Mouse (Mus musculus) cerebellum, postnatal 36 days (tissue): ENCODE results near the gene Tbc1d1.
A peak's percentile ranks its signal among the peaks of the same experiment; 100 is the strongest.

ENCODE experiments used
- DNase-seq, 2 experiments: peaks; one replicate each; pipeline ENCODE4 v3.0.0; 2021 to 2022; ENCODE audit warnings: mixed read lengths in 2 of 2

The Tbc1d1 gene

DNA sequence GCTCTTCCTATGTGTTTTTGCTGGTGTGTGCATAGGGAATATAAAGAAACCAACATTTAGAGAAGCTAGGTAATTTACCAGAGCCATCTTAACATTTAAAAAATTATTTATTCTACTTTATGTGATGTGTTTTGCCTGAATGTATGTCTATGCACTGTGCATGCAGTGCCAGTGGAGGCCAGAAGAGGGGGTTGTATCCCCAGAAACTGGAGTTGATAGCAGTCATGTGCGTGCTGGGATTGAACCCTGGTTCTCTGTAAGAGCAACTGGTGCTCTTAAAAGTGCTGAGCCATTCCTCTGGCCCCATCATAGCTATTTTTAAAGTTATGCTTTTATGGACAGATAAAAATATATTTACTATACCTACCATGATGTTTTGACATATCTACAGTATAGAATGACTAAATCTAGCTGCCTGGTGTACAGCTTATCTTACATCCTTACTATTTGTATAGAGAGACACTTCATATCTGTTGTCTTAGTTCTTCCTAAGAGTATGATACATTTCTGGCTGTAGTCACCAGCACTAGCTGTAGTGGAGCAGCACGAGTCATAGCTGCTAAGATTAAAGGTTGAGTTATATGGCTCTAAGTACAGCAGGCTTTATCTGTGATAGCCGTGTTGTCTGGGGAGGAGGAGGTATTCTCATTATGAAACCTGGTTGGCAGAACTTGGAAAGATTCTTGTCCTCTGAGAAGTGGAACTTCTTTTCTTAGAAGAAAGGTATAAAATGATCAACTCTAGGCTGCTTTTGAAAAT, 83.0 kb downstream of the Tbc1d1 start:
- no peak for DNase-seq

DNA sequence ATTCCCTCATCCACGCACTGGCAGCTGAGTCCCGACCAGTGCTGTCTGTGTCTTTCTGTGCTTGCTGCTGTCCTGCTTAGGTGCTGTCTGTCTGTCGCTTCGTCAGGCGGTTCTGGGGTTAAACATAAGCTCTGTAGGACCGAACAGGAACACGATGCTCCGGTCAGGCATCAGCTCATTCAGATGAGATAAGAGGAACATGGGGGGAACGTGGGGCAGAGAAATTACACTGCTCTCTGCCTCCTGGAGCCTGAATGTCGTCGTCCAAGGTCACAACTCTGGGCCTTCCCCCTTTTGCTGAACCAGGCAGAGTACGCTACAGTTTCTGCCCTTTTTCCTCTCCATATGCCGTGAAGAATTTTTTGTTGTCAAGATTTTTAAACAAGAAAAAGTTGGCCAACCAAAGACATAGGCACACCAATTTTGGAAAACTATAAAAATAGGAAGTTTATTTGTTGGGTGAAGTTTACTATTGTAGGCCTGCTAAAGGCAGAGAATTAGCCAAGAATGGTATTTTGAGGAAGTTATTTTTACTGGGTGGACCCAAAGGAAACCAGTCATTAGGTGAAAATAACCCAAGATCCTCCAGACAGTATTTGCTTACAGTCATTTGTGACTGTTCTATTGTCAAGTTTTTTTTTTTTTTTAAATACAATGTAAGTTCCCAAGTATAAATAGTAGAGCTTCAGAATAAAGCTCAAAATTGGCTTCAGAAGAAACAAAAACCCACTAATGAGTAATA, 85.0 kb downstream of the Tbc1d1 start:
- no peak for DNase-seq

DNA sequence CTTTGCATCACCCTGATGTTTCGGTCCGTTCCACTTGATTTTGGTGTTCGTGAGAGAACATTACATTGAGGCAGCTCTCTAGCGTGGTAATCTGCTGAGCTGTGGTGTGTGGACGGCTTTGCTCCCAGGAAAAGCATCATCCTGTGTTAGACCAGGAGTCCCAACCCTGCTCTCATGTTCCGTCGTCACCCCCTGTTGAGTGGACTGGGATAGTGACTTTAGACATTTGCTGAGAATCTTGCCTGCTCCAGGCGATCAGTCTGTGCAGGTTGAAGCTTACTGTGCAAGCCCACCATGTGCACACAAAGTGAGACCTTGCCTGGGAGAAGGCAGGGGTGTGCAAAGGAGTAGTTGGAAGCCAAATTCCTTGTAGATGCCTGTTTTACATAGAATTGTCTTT, 85.8 kb downstream of the Tbc1d1 start:
- no peak for DNase-seq

DNA sequence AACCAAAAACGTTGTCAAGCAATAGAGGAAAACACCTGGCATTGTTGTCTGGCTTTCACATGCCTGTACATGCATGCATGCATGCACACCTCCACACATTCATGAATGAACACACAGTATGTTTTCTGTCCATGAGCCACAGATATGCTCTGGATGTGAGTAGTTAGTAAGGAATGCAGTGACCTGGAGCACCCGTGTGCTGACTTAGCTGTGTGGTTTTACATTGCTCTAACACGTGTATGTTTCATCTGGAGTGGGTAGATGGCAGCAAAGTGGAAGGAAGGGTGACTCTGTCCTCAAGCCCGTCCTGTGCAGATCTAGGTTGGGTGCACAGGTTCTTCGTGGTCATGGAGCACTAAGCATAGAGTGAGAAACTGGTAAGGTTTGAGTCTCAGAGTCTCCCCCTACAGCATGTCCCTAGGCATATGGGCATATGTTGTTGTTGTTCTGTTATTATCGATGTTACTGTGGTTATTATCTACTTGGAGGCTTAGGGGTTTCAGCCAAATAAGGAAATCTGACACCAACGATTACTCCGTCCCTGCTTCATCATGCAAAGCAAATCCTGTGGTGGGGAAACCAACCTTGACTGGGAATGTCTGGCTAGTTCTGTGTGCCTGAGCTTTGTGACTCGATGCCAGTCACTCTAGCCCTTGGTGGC, 86.8 kb downstream of the Tbc1d1 start:
- DNase-seq: no peak

GRCm38 (mm10) chr5:64243666-64244065, 87.6 kb downstream of the Tbc1d1 start:
- DNase-seq: no peak

GRCm38 (mm10) chr5:64244283-64244682, 88.2 kb downstream of the Tbc1d1 start:
- no peak for DNase-seq

DNA sequence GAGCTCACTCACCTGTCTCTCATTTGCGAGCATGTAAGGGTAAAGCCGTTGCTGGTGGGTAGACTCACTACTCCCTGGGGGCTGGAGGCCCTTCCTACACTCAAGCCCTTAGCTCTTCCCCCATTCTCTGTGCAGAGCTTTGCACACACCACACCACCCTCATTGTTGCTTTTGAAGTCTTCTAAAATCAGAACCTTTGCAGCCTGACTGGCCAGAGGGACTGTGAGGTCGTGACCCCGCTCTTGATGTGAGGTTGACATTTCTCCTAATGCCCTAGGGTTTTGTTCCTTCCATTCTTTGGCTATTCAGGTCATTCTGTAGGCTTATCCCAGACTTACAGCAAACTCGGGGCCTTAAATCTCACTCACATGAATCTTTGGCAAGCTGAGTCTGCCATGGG, 88.6 kb downstream of the Tbc1d1 start:
- no peak for DNase-seq

GRCm38 (mm10) chr5:64251435-64251834, 95.3 kb downstream of the Tbc1d1 start:
- DNase-seq: no peak

- no peak for DNase-seq
These were observed 98.2 kb downstream of the Tbc1d1 start for GRCm38 (mm10) chr5:64254278-64254677.

DNA sequence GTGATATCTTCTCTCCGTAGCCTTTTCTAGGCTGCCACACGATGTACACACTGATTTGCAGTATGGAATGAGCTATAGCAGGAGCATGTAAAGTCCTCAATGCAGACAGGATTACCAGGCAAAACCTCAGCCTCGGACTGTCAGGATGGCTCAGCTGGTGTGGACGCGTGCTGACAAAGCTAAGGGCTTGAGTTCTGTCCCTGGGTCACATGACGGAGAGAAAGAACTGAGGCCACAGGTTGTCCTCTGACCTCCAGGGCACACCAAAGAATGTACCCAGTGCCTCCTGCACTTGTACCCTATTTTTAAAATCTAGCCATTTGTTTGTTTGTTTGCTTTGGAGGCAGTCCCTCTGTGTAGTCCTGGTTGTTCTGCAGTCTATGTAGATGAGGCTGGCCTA, 98.9 kb downstream of the Tbc1d1 start:
- DNase-seq: no peak

GRCm38 (mm10) chr5:64263348-64263747, 107.2 kb downstream of the Tbc1d1 start:
- DNase-seq: no peak

- DNase-seq: no peak
These were observed 107.9 kb downstream of the Tbc1d1 start for GRCm38 (mm10) chr5:64263898-64264478.

GRCm38 (mm10) chr5:64265145-64265544, 109.0 kb downstream of the Tbc1d1 start:
- DNase-seq: peak in 1 of 2 experiments; percentile 41

DNA sequence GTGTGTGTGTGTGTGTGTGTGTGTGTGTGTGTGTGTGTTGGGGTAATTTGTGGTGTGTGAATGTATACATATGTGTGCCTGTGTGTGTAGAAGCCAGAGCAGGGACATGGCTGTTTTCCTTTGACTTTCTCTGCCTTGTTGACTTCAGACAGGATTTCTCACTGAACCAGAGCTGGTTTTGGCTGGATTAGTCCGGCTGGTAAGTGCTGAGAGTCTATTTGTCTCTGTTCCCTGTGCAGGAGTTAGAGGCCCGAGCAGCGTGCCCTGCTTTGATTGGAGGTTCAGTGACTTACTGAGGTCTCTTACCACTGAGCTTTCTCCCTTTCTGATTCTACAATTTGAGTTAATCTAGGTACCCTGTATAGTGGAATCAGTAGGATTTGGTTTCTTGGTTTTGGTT, 109.8 kb downstream of the Tbc1d1 start:
- DNase-seq: no peak

DNA sequence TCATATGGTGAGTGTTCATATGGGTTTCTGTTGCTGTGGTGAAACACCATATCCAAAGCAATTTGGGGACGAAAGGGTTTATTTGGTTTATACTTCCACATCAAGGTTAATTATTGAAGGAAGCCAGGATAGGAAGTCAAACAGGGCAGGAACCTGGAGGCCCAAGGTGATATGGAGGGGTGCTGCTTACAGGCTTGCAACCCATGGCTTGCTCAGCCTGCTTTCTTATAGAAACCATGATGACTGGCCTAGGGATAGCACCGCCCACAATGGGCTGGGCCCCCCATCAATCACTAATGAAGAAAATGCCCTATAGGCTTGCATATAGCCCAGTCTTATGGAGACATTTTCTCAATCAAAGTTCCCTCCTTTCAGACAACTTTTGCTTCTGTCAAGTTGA, 110.4 kb downstream of the Tbc1d1 start:
- DNase-seq: no peak

DNA sequence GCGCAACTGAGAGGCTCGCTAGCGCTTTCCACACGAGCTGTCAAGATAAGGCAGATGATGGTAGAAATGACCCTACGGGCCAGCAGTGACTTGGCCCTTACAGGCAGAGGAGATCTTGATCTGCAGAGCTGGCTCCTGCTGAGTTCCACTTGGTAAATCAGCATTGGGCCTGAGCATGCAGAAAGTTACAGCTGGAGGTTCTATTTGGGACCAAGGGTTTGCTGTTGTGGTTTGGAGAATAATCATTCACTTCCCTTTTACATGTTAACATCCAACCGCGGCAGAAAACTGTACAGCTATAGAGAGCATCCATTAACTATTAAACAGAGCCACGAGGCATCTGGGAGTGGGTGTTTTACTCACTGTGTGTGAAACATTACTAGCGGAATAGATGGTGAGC, 111.2 kb downstream of the Tbc1d1 start:
- no peak for DNase-seq

DNA sequence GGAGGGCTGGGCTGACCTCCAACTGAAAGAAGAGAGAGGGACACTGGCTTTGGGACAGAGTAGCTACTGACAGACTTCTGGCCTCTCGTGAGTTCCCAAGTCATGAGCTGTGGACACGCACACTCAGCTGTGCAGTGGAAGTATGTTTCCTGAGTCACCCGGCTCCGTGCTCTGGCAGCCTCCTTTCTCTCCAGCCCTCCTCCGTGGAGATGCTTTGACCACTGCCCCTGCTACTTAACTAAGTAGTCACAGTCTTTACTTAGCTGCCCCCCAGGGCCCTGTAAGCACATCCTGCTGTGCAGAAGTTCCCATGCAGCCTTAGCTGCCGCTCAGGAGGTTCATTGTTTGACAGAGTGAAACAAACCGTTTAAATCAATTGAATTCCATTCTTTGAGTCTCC, 113.6 kb downstream of the Tbc1d1 start:
- no peak for DNase-seq

DNA sequence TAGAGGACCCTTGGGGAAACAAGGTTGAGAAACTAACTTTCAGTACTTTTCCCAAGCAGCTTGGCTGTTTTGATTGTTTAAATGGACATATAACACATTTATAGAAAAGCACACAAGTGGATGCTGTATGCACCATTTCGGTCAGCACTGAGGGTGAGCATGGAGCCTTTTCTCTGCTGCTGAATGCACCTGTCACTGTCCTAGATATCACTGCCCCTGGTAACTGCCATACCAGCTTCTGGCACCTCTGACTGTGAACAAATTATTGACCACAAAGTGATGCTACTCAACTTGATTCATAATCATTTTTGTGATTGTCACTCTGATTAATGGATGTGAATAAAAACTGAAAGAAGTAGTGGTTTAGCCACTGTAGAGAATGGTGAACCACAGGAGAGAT, 117.4 kb downstream of the Tbc1d1 start:
- DNase-seq: no peak

GRCm38 (mm10) chr5:64274296-64274695, 118.2 kb downstream of the Tbc1d1 start:
- DNase-seq: no peak

GRCm38 (mm10) chr5:64274738-64275451, 118.8 kb downstream of the Tbc1d1 start:
- DNase-seq: peak; percentile 31 to 34

- no peak for DNase-seq
These were observed 121.6 kb downstream of the Tbc1d1 start for GRCm38 (mm10) chr5:64277646-64278191.

DNA sequence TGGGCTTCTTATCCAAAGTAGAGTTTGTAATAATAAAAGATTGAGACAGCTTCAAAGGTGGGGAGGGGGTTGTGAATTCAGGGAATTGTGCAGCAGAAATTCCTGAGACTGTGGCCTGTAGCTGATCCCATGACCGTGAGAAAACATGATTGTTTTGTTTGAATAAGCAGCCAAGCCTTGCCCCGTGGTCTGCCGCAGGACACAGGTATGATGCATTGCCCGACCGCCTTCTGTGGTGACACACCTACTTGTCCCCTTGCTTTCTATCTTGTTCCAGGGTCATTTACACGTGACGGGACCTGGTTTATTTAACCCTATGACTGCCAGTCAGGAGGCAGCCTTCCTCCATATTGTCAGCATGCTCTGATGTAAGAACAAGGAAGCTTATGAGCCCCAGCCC, 123.6 kb downstream of the Tbc1d1 start:
- no peak for DNase-seq
